Mouse (Mus musculus) yolk sac, embryonic 10.5 days (tissue): ENCODE data around the gene Atp1b1.

Experiments used
- DNase-seq: peaks from one replicate; pipeline ENCODE4 v3.0.0-alpha.2; 2017; ENCODE audit warnings: low spot score

Atp1b1 gene

DNA sequence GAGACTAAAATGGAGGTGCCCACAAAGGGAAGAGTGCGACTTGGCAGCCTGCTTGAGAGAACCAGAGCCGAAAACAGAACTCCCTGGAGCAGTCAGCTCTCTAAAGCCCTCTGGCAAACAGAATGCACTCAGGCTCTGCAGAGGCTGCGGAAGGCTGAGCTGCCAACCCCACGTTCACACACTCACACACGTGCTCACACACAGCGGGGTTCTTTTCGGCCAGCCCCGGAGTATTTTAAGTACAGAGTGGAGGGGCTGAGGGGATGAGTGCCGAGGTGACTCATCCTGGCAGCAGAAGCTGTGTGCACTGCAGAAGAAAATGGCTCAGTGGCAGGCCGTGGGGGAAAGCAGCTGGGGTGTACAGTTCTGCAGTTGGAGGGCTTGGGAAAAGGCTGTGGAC lies 3.6 kb upstream of the Atp1b1 start:
- no peak for DNase-seq

DNA sequence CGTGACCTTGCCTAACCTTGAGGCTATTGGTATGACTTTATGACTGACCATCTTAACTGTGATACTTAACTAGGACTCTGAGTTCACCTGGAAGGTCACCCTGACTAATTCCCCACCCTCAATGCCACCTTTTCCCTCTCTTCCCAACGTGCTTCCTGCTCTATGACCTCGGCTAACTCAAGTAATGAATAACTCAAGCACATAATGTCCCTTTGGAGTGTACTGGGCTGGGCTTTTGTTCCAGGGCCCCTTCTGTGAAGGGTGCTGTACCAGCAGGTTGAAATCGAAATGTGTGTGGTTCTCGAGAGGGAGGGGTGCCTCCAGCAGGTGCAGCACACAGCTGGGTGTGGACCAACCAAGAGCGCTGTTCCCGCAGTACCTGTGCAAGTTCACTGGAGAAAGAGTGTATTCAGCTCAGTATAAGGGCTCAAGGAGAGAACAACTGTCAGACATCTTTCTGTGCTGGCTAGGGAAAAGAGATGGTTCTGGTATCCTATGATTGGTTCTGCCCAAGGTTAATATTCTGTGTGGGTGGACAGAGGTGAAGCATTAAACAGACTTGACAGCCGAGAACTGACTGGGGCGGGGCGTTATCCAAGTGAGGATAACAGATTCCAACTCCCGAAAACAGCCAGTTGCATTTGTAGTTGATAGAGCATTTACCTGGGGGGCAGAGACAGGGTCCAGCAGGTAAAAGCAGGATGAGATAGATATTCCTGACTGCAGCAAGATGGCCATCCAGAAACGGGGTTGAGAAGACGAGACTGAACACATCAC lies 3.0 kb upstream of the Atp1b1 start:
- DNase-seq: peak; percentile 67

DNA sequence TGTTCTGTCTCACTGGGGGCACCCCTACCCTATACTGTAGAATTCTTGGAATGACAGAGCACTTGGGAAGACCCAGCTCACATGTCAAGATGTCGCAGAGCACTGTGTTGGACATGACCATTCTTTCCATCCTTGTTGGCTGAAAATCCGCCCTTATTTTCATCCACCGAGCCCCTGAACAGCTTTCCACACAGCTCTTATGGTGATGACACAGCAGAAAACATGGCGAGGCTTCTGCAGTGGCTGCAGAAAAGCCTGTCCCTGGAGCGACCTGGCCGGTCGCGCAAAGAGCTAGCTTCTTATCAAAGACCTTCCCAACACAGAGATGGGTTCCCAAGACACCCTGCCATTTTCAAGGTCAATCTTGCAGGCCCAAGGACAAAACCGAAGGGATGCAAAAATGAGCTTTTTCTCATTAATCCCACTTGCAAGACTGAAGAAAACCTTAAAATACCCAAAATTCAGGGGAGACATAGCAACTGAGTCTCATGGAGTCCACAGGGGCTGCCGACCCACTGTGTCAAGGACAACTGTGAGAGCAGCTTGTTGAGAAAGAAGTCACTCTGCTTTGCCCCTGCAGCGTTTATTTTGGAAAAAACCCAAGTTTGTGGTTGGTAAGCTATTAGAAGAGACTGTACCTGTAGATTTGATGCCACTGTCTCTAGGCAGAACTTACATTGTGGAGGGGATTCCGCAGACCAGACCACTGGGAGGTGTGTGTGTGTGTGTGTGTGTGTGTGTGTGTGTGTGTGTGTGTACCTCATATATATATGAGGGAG lies 1.2 kb upstream of the Atp1b1 start:
- DNase-seq: no peak

DNA sequence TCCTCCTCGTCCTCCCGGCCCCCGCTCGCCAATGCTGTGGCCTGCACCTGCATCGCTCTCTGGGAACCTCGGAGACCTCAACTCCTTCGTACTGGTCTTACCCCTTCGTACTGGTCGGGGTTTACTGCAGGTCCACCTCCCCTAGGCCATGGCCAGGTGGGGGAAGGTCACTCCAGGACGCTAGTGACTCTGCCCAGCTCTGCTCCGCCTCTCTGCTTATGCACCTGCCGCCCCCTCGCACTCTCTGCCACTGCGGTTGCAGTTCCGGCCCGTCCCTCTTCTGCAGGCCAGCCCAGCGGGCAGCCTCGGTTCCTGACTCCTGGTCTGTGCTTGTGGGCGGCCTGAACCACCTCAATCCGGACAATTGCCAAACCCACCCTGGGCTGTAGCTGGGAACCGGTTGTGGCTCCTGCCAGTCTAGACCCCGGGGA lies 481 bp upstream of the Atp1b1 start:
- peak; percentile 88 for DNase-seq

DNA sequence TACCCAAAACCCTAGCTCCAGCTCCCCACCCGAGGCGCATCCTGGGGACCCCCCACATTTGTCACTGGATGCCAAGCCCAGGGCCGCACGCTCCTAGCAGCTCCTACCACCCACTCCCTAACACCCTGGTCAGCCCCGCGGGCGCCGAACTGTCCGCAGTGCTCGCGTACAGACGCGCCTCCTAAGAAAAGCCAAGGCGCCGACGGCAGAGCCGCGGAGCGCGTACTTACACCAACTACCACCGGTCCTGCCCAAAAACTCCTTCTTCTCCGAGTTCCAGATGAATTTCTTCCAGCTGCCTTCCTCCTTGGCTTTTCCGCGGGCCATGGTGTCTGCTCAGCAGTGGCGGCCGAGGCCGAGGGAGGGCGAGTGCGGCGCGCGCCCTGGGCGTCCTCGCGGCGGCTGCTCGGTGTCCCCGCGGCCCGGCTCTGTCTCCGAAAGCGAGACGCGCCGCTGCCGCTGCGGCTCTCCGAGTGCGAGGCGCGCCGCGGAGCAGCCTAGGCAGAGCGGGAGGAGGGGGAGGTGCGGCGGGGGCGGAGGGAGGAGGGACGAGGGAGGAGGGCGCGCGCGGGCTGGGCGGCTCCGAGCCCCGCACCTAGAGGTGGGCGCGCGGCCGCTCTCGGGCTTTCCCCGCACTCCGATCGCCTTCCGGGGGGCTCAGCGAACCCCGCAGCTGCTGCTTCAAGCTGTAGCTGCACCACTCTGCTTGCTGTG lies 467 bp downstream of the Atp1b1 start:
- no peak for DNase-seq

DNA sequence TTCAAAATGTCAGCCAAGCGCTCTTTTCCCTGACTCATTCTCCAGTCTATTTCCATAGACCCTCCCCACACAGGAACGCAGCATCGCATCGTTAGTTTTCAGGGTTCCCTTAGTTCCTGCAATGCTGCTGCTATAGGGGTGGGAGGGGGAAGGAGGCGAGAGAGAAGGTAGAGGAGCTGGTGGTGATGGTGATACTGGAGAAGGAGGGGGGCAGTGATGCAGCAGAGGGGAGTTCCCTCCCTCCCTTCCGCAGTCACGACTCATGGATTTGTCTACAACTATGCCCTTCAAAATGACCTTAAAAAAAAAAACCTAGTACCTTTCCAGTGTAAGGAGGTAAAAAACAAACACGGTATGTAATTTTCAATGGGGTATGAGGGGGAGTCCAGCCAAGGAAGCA lies 1.4 kb downstream of the Atp1b1 start:
- DNase-seq: no peak

DNA sequence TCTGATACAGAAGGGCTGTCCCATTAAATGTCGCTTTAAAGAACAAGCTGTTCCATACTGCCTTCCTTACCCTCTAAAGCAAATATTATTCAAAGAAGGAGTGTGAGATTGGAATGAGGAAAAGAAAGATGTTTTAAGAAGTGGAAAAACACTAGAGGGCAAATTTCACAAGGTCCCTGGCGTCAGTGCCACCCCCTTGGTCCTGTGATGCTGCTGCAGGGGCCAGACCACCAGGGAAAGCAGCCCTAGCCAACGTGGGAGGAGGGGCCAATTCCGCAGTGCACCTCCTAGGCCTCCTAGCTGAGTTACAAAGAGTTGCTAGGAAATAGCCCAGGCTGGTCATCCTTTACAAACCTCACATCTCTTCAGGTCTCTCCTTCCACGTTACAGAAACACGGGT lies 2.1 kb downstream of the Atp1b1 start:
- no peak for DNase-seq

DNA sequence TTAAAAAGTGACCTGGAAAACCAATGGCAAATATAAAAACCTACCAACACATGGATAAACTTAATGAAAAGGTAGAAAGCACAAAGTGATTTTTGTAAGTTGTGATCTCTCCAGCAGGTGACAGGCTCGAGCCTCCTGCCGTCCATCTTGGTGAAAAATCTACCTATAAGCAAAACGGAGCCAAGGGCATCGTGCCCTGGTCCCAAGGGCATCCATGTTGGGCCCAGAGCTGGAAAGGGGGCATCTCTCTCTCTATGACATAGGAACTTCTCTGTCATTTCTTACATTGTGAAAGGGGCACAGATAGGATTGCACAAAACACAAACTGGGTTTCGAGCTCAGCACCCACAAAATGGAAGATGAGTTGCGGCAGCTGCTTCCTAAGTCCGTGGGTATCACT lies 2.5 kb downstream of the Atp1b1 start:
- DNase-seq: no peak

DNA sequence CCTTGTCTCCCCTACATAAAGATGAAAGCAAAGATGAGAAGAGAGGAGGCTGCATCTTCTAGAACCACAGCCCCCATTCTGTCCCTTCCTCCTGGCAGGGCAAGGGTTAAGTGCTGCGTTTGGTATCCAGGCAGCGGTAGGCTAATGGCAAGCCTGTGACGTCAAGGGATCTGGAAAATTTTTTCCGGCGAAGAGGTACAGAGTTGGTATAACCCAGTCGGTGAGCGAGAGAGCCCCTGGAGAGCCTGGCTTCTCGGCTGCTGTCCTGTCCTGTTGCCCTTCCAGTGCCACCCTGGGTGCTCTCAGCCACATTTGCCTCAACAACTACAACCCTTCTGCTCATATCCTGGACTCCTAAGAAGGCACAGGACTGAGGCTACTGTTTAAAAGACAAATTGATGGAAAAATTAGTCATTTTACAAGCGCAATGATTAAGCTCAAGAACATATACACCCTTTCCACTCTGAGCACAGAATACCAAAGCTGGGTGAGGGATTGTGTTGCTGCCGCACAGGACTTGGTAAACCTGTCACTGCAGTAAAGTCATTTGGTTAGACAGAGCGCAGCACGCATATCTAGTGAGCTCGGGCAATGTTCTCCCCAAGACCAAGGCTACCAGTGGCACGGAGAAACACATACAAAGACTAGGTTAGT lies 3.3 kb downstream of the Atp1b1 start:
- peak; percentile 61 for DNase-seq

DNA sequence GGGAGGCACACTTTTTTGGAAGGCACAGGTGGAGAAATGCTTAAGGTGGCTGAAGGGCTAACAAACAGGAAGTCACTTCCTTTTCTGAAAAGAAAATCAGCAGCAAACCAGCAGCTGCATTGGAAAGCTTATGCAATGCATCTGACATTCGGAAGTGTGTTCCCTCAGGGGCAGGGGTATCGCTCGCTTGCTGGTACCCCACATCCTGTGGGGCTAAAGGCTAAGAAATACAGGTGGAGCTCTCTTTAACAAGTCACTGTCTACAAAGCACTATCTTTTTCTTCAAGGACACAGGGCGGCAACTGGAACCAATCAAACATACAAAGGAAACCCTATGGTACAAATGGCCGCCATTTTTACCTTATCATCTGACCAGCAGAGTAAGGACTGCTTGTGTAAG lies 4.4 kb downstream of the Atp1b1 start:
- no peak for DNase-seq

DNA sequence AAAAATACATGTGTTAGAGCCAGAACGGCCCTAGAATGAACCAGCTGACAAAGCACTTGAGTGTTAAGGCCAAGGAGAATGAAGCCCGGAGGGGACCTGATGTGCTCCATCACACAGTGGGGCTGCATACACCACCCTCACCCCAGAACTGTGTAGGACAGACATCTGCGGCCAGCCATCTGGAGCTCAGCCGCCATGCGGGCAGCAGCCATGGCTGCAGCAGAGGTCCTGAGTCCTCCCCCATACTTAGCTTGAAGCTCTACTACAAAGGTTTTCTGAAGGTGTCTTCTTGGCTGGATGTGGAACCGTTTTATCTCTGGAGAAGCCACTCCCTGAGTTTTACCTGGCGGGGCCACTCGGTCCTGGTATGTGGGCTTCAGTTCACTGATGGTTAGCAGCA lies 5.0 kb downstream of the Atp1b1 start:
- DNase-seq: no peak

DNA sequence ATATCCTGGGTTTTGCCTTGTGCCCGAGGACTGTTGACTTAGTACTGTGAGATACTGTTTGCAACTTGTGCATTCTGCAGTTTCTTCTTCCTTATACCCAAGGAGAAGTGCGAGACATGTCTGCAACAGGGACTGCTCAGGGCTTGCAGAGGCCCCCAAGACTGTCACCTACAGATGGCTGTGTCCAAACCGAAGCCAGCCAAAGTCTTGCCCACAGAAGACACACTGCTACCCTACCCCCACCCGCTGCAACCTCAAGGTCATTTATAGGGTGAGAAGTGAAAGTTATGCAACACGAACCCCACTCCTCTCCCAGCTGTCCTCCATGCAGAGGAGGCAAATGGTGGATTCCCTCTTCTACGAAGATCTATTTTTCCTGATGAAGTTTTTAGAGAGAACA lies 5.6 kb downstream of the Atp1b1 start:
- DNase-seq: no peak

DNA sequence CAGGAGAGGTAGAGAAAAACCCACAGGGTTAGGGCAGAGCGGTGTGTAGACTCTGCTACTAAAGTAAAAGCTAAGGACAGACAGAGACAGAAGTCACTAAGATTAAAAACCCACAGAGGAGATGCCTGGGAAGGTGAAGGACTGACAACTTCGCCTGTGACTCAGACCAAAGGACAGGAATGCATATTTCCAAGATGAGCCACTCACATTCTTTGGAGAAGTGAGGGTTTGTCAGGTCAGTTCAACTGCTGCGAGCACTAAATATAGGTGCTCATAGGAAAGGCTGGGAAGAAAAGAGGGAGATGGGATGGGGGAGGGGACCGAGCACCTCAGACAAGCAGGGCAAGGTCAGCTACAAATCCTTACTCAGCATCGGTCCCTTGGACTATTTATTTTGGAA lies 6.8 kb downstream of the Atp1b1 start:
- DNase-seq: no peak

DNA sequence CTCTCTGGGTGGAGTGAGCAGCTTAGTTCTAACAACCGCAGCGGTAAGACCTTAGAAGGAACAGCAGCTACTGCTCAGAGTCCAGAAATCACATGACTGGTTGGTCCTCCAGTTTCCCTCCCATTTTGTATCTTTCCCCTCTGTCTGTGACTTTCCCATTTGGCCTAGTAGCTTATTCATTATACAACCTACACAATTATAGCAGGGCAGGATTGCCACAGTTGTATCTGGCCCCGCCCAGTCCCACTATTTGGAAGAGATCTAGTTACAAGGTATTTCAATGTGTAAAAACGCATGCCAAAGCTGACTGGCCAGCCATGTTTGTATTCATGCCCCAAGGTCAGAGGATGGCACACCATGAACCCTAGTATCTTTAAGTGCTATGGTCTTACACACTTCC lies 7.5 kb downstream of the Atp1b1 start:
- no peak for DNase-seq

DNA sequence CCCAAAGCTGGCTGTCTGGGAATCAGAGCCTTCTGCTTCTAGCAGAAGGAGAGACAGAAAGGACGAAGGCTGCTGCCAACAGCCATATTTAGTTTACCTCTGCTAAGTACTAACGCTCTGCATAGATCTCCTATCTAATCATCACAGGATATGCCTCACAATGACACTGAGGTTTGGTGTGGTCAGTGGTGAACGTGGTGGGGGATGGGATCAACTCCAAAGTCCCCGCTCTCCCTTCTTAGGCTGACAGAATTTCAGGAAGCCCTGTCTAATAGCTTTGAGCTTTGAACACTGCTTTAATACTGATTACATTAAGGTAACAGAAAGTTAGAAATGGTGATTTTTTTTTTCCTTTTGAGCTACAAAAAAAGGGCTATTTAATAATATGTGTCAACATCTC lies 7.9 kb downstream of the Atp1b1 start:
- no peak for DNase-seq

DNA sequence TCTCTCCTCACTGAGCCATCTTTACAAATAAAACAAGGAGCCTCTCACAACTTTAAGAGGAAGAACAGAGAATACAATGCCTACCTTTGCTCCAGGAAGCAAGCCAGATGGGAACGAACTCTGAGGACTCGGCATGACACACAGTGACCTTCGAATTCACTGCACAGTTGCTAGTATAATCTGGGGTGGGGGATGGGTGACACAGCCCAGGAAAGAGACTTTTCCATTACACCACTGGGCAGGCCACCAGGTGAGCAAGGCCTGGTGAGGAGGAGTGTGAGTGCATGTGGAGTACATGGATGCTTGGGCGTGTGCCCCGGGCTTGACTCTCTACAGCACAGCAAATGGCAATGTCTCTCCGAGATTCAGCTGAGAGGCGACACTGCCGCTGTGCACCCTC lies 8.5 kb downstream of the Atp1b1 start:
- DNase-seq: peak; percentile 68

DNA sequence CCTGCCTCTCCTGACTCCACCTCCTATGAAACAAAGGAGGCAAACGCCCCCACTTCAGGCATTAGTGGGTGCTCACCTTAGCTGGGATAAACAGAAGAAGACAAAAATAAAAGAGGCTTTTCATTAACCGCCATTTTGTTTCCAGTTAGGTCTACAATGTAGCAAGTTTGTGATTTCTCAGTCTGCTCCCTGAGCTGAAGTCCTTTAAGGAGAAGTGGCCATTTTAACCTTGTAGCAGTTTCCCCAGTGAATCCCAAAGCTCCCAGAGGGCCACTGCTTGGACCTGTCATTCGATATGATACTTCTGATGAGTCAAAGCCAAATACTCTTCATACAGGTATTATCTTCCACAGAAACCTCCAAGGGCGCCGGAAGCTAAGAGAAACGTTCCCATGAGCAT lies 10.6 kb downstream of the Atp1b1 start:
- DNase-seq: no peak

DNA sequence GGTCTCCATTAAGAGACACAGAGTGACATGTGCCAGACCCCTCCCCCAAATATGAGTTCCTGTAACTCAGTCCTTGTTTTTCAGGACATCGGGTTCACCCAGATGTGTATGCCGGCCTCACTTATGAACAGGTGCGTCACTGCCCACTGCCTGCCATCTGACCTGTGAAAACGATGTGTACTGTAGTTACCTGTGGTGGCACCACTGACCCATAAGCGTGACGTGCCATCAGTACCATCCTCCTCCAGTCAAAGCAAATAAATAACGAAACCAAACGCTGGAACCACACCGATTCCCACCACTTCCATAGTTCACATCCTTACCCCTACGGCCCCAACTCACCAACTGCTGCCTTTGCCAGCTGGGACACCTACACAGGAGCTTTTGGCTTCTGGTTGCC lies 11.6 kb downstream of the Atp1b1 start:
- DNase-seq: no peak

DNA sequence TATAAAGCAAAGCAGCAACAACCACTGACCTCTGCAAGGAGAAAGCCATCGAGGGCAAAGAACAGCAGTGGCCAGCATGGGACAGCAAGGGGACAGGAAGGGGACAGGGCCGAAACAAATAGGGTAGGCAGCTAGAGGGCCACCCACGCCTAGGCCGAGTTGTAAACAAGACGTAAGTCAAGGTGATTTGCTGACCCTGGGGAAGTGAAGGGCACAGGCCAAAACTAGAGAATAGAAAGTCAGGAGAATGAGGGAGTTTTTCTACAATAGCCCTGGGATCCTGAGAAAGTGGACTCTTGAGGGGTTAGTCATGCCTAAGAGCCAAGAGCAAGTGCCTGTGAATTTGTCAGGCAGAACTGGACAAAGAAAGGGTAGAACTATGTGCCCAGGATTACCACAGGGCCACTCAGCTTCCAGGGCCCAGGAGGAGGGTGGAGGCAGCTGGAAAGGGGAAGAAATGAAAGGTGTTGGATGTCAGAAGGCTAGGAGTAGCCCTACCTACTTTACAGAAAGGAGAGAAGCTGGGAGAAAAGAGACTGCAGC lies 12.5 kb downstream of the Atp1b1 start:
- DNase-seq: no peak

DNA sequence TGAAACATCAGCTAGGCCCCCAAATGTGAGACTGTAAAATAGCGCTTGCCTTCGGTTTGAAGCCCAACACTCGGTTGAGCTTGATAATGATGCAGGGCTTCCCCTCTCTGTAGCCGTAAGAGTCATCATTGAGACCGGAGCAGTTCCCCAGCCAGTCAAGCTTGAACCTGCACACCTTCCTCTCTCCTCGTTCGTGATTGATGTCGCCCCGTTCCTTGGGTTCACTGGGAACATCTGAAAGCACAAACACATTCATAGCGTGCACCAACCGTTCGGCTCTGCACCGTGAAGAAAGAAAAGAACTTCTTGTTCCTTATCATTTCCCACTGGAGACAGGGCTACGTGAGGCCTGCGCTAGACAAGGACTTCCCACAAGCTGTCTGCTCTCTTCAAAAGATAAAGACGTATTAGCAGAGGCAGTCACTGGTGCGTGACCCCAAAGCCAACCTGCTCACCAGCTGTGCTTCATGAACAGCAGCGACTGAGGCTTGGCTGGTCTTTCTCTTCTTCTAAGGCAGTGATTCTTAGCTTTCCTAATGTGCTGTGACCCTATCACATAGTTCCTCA lies 16.7 kb downstream of the Atp1b1 start:
- no peak for DNase-seq

DNA sequence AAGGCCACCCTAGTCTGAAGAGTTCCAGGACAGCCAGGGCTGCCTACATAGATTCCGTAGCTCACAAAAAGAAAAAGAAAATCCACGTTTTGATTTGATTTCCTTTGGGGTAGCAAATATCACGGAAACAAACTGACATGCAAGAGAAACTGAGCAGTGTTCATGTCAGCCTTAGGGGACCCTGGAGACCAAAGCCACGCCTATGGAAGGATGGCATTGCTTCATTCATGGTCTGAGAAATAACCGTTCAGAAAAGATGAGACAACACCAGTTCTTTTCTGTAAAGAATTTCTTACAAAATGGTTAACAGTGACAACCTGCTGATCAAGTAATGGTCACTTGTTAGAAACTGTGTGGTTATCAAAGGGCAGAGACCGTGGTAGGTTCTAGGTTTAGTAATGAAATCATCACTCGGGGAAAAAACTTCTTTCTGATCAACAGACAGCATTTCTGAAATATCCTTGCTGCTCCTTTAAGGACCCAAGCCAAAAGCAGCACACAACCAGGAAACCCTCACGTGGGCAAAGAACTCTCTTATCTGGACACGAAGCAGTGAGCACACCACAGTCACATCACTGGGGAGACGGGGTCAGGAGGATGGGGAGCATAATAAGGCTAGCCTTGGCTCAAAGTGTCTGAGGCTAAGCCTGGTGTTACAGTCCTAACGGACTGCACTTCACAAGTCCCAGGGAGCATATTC lies 17.3 kb downstream of the Atp1b1 start:
- no peak for DNase-seq
